Mouse (Mus musculus) adrenal gland, postnatal 14 days (tissue): ENCODE results near the gene Igfbp5. TPM values are rescaled to one million over a fixed set of nuclear protein-coding genes. Genes with fewer than 3 reads are reported as not detected.
A peak's percentile ranks its signal among the peaks of the same experiment; 100 is the strongest.

ENCODE experiments used
- DNase-seq: peaks from one replicate; pipeline ENCODE4 v3.0.0; 2021; ENCODE audit warnings: mixed read lengths
- total RNA-seq: library from RNA; stranded (reverse); gene quantifications from 2 replicates; pipeline ENCODE4 v1.2.3, GENCODE M21; 2021

Igfbp5 gene
- total RNA-seq, 1 experiment from 2014 or later, result 74.3 TPM

GRCm38 (mm10) chr1:72869275-72869674, 5.4 kb downstream of the Igfbp5 start:
- DNase-seq, result peak; percentile 44

- no peak for DNase-seq
Measured at GRCm38 (mm10) chr1:72868429-72869215, 6.1 kb downstream of the Igfbp5 start.

GRCm38 (mm10) chr1:72867346-72867745, 7.3 kb downstream of the Igfbp5 start:
- no peak for DNase-seq

GRCm38 (mm10) chr1:72866417-72866816, 8.3 kb downstream of the Igfbp5 start:
- DNase-seq, result no peak

GRCm38 (mm10) chr1:72865900-72866299, 8.8 kb downstream of the Igfbp5 start:
- peak; percentile 86 for DNase-seq

- DNase-seq, result no peak
Measured at GRCm38 (mm10) chr1:72864272-72864671, 10.4 kb downstream of the Igfbp5 start.

- no peak for DNase-seq
Measured at GRCm38 (mm10) chr1:72863692-72864091, 11.0 kb downstream of the Igfbp5 start.

GRCm38 (mm10) chr1:72862248-72862647, 12.4 kb downstream of the Igfbp5 start:
- no peak for DNase-seq

GRCm38 (mm10) chr1:72861702-72862101, 13.0 kb downstream of the Igfbp5 start:
- no peak for DNase-seq

GRCm38 (mm10) chr1:72860502-72860901, 14.2 kb downstream of the Igfbp5 start:
- no peak for DNase-seq

GRCm38 (mm10) chr1:72859963-72860362, 14.7 kb downstream of the Igfbp5 start:
- DNase-seq, result no peak

- no peak for DNase-seq
Measured at GRCm38 (mm10) chr1:72858874-72859273, 15.8 kb downstream of the Igfbp5 start.

GRCm38 (mm10) chr1:72858286-72858685, 16.4 kb downstream of the Igfbp5 start:
- DNase-seq, result no peak

- DNase-seq, result no peak
Measured at GRCm38 (mm10) chr1:72857631-72858030, 17.1 kb downstream of the Igfbp5 start.

- no peak for DNase-seq
Measured at GRCm38 (mm10) chr1:72857142-72857541, 17.5 kb downstream of the Igfbp5 start.

- no peak for DNase-seq
Measured at GRCm38 (mm10) chr1:72856209-72856909, 18.3 kb downstream of the Igfbp5 start.

- DNase-seq, result no peak
Measured at GRCm38 (mm10) chr1:72855729-72856128, 19.0 kb downstream of the Igfbp5 start.

GRCm38 (mm10) chr1:72854337-72855237, 20.1 kb downstream of the Igfbp5 start:
- DNase-seq, result peak; percentile 62

- DNase-seq, result no peak
Measured at GRCm38 (mm10) chr1:72853759-72854158, 20.9 kb downstream of the Igfbp5 start.

- DNase-seq, result no peak
Measured at GRCm38 (mm10) chr1:72849037-72849436, 25.6 kb downstream of the Igfbp5 start.

GRCm38 (mm10) chr1:72847849-72848380, 26.8 kb downstream of the Igfbp5 start:
- no peak for DNase-seq

GRCm38 (mm10) chr1:72844675-72845074, 30.0 kb downstream of the Igfbp5 start:
- DNase-seq, result no peak
